Mouse (Mus musculus) left cerebral cortex, adult 18-20 months (tissue): ENCODE measurements around the gene Psmc3. TPM values are rescaled to one million over a fixed set of nuclear protein-coding genes. Genes with fewer than 3 reads are reported as not detected.
"Not testable (repeated sequence)": the region's sequence is repeated elsewhere in the genome, so short reads cannot be mapped to it uniquely, and the experiment has no call there.

Experiments used
- DNase-seq, 2 experiments: peaks; one replicate each; pipeline ENCODE4 v3.0.0; 2021 to 2022; ENCODE audit warnings: low spot score in 2 of 2, mixed read lengths in 1 of 2
- long read RNA-seq, 2 experiments: library from polyadenylated mRNA; stranded (forward); transcript quantifications; one replicate each; pipeline ENCODE4 v2.0.0; 2021
- total RNA-seq, 2 experiments: library from RNA; stranded (reverse); gene quantifications; 2 replicates each; pipeline ENCODE4 v1.2.3; 2021

Psmc3 gene
- total RNA-seq: 100 to 1,000 TPM; 210 to 211 TPM
- long read RNA-seq, experiment 1, transcript Psmc3-202 (12 exons, 1,636 nt): major isoform, 301 of 347 reads
- long read RNA-seq, experiment 1, partial matches to known transcripts: 20 of 347 reads
- long read RNA-seq, experiment 1, other reads (novel, unspliced or antisense): 26 of 347 reads
- long read RNA-seq, experiment 2, transcript Psmc3-202 (12 exons, 1,636 nt): major isoform, 195 of 222 reads
- long read RNA-seq, experiment 2, partial matches to known transcripts: 12 of 222 reads
- long read RNA-seq, experiment 2, other reads (novel, unspliced or antisense): 15 of 222 reads

GRCm38 (mm10) chr2:91053934-91054382 lies at the start of gene Psmc3:
TSS of gene Psmc3 (plus strand) at chr2:91054009.
- peak; percentile 97 to 98 for DNase-seq

- no peak for DNase-seq
Measured at GRCm38 (mm10) chr2:91008536-91008935, 45.3 kb upstream of the Psmc3 start.

GRCm38 (mm10) chr2:91013881-91014280 lies 39.9 kb upstream of the Psmc3 start:
- DNase-seq: no peak

- no peak for DNase-seq
Measured at GRCm38 (mm10) chr2:91015386-91015785, 38.4 kb upstream of the Psmc3 start.

GRCm38 (mm10) chr2:91018061-91018788 lies 35.6 kb upstream of the Psmc3 start:
- peak in 1 of 2 experiments; percentile 30 for DNase-seq

DNA sequence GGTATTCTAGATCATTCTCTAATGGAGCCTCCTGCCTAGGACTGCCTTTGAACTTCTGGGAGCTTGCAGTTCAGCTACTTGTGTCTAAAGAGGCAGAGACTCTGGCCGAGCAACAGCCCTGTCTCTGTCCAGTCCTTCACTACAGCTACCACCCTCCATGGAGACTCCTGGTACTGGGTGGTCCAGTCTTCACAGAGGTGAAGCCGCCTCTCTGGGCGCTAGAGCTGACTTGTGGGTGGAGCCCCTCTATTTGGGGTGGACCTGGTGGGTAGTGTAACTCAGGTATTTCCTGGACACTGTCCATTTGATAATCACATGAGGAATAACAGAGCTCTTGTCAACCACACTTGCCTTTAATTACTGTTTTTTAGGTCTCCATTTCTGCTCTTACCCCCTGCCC lies 33.9 kb upstream of the Psmc3 start:
- DNase-seq: no peak

- not testable (repeated sequence) for DNase-seq
Measured at GRCm38 (mm10) chr2:91022266-91022665, 31.5 kb upstream of the Psmc3 start.

GRCm38 (mm10) chr2:91023131-91023530 lies 30.7 kb upstream of the Psmc3 start:
- no peak for DNase-seq

- no peak for DNase-seq
Measured at GRCm38 (mm10) chr2:91023956-91024355, 29.9 kb upstream of the Psmc3 start.

GRCm38 (mm10) chr2:91025081-91025516 lies 28.7 kb upstream of the Psmc3 start:
- no peak for DNase-seq

DNA sequence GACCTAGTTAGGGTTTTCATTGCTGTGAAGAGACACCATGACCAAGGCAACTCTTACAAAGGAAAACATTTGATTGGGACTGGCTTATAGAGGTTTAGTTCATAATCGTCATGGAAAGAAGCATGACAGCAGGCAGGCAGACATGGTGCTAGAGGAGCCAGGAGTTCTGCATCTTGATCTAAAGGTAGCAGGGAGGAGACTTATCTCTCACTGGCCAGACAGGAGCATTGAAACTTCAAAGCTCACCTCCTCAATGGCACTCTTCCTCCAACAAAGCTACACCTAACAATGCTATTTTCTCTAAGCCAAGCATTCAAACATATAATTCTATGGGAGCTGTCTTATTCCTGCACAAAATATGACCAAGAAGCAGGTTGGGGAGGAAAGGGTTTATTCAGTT lies 27.3 kb upstream of the Psmc3 start:
- no peak for DNase-seq

- DNase-seq: no peak
Measured at GRCm38 (mm10) chr2:91027391-91028214, 26.2 kb upstream of the Psmc3 start.

- no peak for DNase-seq
Measured at GRCm38 (mm10) chr2:91031216-91031615, 22.6 kb upstream of the Psmc3 start.

DNA sequence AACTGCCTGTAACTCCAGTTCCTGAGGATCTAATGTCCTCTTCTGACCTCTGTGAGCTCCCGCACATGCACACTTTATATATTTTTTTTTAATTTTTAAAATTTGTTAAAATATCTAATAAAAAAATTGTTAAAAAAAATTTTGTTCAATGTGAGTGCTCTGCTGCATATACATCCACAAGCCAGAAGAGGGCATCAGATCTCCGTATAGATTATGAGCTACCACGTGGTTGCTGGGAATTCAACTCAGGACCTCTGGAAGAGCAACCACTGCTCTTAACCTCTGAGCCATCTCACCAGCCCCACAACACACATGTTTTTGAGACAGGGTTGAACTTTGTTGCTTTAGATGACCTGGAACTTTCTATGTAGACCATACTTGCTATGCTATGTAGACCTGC lies 20.8 kb upstream of the Psmc3 start:
- no peak for DNase-seq

GRCm38 (mm10) chr2:91035385-91035784 lies 18.4 kb upstream of the Psmc3 start, which contains the start of gene Rapsn:
TSS of gene Rapsn (plus strand) at chr2:91035620.
- DNase-seq: no peak

GRCm38 (mm10) chr2:91041786-91042185 lies 12.0 kb upstream of the Psmc3 start:
- no peak for DNase-seq

DNA sequence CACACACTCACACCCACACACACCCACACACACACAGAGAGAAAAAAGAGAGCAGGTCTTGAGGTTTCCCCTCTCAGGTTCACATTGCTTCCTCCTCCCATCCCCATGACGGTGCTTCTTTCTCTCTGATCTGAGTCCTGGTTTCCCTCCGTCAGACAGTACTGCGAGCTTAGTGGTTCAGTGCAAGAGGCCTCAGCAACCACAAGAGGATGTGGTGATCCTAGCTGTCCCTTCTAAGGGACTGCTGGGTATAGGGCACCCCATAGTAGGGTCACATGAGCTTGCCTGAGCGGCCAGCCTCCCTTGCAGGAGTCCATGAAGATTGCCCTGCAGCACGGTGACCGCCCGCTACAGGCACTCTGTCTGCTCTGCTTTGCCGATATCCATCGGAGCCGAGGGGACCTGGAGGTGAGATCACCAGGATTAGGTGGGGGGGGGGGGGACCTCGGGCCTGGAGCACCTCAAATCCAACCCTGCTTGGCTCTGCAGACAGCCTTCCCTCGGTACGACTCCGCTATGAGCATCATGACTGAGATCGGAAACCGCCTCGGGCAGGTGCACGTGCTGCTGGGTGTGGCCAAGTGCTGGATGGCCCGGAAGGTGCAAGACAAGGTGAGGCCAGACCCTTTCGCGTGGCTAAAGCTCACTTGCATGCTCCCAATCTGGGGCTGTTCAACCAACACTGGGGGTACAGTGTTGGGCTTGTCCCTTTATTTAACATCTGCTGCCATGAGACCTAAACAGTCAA lies 11.0 kb upstream of the Psmc3 start:
- DNase-seq: no peak

DNA sequence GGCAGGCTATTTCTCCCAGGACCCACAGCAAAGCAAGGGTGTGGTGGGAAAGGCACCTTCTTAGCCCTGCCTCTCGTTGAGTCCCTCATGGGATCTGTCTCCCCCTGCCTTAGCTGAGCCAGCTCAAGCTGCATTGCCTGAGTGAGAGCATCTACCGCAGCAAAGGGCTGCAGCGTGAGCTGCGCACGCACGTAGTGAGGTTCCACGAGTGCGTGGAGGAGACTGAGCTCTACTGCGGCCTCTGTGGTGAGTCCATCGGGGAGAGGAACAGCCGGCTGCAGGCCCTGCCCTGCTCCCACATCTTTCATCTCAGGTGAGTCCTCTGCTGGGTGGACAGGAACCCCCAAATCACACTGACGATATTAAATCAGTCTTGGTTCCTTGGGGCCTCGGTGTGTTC lies 9.1 kb upstream of the Psmc3 start:
- DNase-seq: no peak

- DNase-seq: not testable (repeated sequence)
Measured at GRCm38 (mm10) chr2:91045805-91046204, 8.0 kb upstream of the Psmc3 start.

DNA sequence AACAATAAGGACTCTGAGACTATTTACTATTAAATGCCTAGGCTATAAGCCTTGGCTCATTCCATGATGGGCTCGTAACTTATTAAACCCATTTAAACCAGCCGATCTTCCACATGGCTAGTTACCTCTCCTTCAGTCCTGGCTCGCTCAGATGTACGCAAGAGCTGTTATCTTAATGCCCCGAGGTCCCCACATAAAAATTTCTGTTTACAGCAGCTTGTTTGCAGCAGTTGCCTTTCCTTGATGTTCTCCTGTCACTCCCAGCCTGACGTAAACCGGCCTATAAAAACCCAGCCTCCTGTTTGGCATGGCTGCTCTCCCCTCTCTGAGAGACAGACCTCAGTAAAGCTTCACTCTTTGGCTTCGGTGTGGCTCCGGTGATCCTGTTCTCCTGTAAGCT lies 6.5 kb upstream of the Psmc3 start:
- no peak for DNase-seq

DNA sequence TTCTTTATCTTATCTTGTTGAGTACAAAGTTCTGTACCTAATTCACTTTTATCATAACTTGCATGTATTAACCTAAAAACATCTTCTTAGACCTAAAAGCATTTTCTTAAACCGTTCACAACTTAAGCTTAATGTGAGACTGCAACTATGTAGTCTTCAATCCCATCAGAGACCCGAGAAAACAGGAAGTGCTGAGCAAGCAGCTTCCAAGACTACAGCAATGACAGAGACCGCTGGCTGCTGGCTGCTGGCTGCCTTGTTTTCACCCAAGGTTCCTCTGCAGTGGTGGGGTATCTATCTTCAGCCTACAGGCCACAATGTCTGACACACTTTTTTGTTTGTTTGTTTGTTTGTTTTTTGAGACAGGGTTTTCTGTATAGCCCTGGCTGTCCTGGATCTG lies 1.9 kb upstream of the Psmc3 start:
- no peak for DNase-seq
